Comparison of ENCODE assay signal across 20 mouse cellular contexts in the genomic region with DNA sequence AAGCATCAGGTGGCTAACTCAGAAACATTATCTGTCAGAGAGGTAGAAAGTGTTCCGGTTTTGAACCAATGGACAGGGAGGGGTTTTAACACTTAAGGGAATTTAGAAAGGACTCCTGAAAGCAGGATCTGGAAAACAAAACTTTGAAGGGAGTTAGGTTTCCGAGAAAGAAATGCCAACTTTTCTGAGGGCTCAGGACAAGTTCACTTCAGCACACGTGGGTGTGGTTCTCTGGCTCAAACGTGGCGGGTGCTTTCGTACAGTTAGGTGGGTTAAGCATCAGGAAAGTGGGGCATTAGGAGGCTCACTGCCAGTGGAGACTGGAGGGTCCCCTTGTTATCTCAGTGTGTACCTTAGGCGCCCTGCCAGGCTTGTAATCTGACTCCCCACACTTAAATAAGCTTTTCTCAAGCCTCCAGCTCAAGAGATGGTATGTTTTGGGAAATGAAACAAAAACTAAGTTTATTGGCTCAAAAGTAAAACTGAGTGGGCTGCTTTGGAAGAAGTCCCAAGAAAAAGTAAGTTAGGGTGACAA. TPM values are rescaled to one million over a fixed set of nuclear protein-coding genes. Genes with fewer than 3 reads are reported as not detected.
A peak's percentile ranks its signal among the peaks of the same experiment; 100 is the strongest.
DNase-seq lines count a peak whose midpoint lies in the region; ATAC-seq and TF ChIP-seq lines count a peak whose summit lies in the region.
"Had no signal": no experiment of that assay in that cellular context is flagged by ENCODE, and none has a peak within 500 bp of the region (broad histone marks: within the 10 kb centered on the region; RNA-seq: fewer than 3 reads in every experiment).

No protein-coding gene starts in this region.

- DNase-seq in forebrain, postnatal 0 days: no peak
- no peak for DNase-seq in kidney, postnatal 10 days
- DNase-seq in midbrain, embryonic 14.5 days: no peak
- DNase-seq in gastrocnemius, postnatal 25 days: no peak
- no peak for DNase-seq in adipocyte (ENCODE audit: low spot score)
- DNase-seq: adrenal gland, postnatal 36 days; gastrocnemius, postnatal 10 days; kidney, adult 9 months; right cerebral cortex, postnatal 14 days had no signal

- H3K27me3 ChIP-seq in forebrain, embryonic 12.5 days: peaks cover 80% of the 10 kb centered on the region
- peaks cover 20% of the 10 kb centered on the region for H3K27me3 ChIP-seq in forebrain, postnatal 0 days (ENCODE audit: insufficient read depth, low read length)
- peaks cover 38% of the 10 kb centered on the region for H3K27me3 ChIP-seq in kidney, embryonic 16.5 days (ENCODE audit: insufficient read depth, low read length)
- peaks cover 77% of the 10 kb centered on the region for H3K27me3 ChIP-seq in midbrain, embryonic 12.5 days
- peaks cover 67% of the 10 kb centered on the region for H3K27me3 ChIP-seq in midbrain, embryonic 14.5 days (ENCODE audit: control insufficient read depth, insufficient read depth, low read length)

- no peak for ATAC-seq in forebrain, embryonic 12.5 days (ENCODE audit: low FRiP score)
- no peak for ATAC-seq in forebrain, postnatal 0 days
- ATAC-seq in kidney, embryonic 16.5 days (ENCODE audit: low FRiP score, low TSS enrichment): no peak
- no peak for ATAC-seq in midbrain, embryonic 12.5 days (ENCODE audit: low FRiP score, low read depth)
- ATAC-seq in midbrain, embryonic 14.5 days (ENCODE audit: low FRiP score, low TSS enrichment): no peak

- no peaks in the 10 kb centered on the region for H3K9me3 ChIP-seq in forebrain, embryonic 12.5 days
- H3K9me3 ChIP-seq in forebrain, postnatal 0 days (ENCODE audit: low read length): no peaks in the 10 kb centered on the region
- H3K9me3 ChIP-seq in kidney, embryonic 16.5 days (ENCODE audit: low read length): no peaks in the 10 kb centered on the region
- no peaks in the 10 kb centered on the region for H3K9me3 ChIP-seq in midbrain, embryonic 12.5 days
- no peaks in the 10 kb centered on the region for H3K9me3 ChIP-seq in midbrain, embryonic 14.5 days (ENCODE audit: control insufficient read depth, low read length)
- H3K9me3 ChIP-seq: hindbrain, embryonic 15.5 days had no signal

- H3K4me3 ChIP-seq in forebrain, embryonic 12.5 days (replicated peaks): no peak overlapping the region
- H3K4me3 ChIP-seq in forebrain, postnatal 0 days (ENCODE audit: low read depth, low read length): no peak overlapping the region
- H3K4me3 ChIP-seq in kidney, embryonic 16.5 days (ENCODE audit: low read length): peak overlapping the region; percentile 18
- no peak overlapping the region for H3K4me3 ChIP-seq in midbrain, embryonic 12.5 days
- no peak overlapping the region for H3K4me3 ChIP-seq in midbrain, embryonic 14.5 days (replicated peaks; ENCODE audit: low read depth, low read length)
- H3K4me3 ChIP-seq: hindbrain, embryonic 15.5 days had no signal

- H3K4me1 ChIP-seq in forebrain, embryonic 12.5 days: peaks cover 13% of the 10 kb centered on the region
- H3K4me1 ChIP-seq in forebrain, postnatal 0 days (ENCODE audit: insufficient read depth): no peaks in the 10 kb centered on the region
- H3K4me1 ChIP-seq in kidney, embryonic 16.5 days (ENCODE audit: insufficient read depth, low read length): peaks cover 11% of the 10 kb centered on the region; the same call in 1 of the 2 replicates
- H3K4me1 ChIP-seq in midbrain, embryonic 12.5 days: peaks cover 11% of the 10 kb centered on the region
- H3K4me1 ChIP-seq in midbrain, embryonic 14.5 days (ENCODE audit: control insufficient read depth, insufficient read depth, low read length): no peaks in the 10 kb centered on the region

- no peak overlapping the region for H3K27ac ChIP-seq in forebrain, embryonic 12.5 days
- H3K27ac ChIP-seq in forebrain, postnatal 0 days (ENCODE audit: low read depth, low read length): no peak overlapping the region
- H3K27ac ChIP-seq in kidney, embryonic 16.5 days (ENCODE audit: low read length): no peak overlapping the region
- H3K27ac ChIP-seq in midbrain, embryonic 12.5 days (replicated peaks): no peak overlapping the region
- H3K27ac ChIP-seq in midbrain, embryonic 14.5 days (replicated peaks; ENCODE audit: low read depth, low read length): no peak overlapping the region
- H3K27ac ChIP-seq: hindbrain, embryonic 15.5 days; macrophage had no signal

- 7% methylated on average over 7 of the region's 7 CpGs for WGBS in forebrain, embryonic 12.5 days
- WGBS in forebrain, postnatal 0 days: 10% methylated on average over 7 of the region's 7 CpGs
- 2% methylated on average over 7 of the region's 7 CpGs for WGBS in kidney, embryonic 16.5 days
- 8% methylated on average over 7 of the region's 7 CpGs for WGBS in midbrain, embryonic 12.5 days
- 14% methylated on average over 7 of the region's 7 CpGs for WGBS in midbrain, embryonic 14.5 days

- no peak overlapping the region for H3K9ac ChIP-seq in forebrain, embryonic 12.5 days
- H3K9ac ChIP-seq in forebrain, postnatal 0 days: no peak overlapping the region
- no peak overlapping the region for H3K9ac ChIP-seq in kidney, embryonic 16.5 days (replicated peaks; ENCODE audit: low read length)
- no peak overlapping the region for H3K9ac ChIP-seq in midbrain, embryonic 12.5 days (replicated peaks)
- H3K9ac ChIP-seq in midbrain, embryonic 14.5 days (replicated peaks; ENCODE audit: low read length): no peak overlapping the region
- H3K9ac ChIP-seq: hindbrain, embryonic 15.5 days had no signal

- TF ChIP-seq CTCF in forebrain, postnatal 0 days (IDR thresholded peaks at IDR 0.05; ENCODE audit: low read depth): no peak

- H3K4me2 ChIP-seq in forebrain, embryonic 12.5 days: peak overlapping the region; percentile 38; the same call in 1 of the 2 replicates
- no peak overlapping the region for H3K4me2 ChIP-seq in forebrain, postnatal 0 days (ENCODE audit: low read depth)
- peak overlapping the region; percentile 34; the same call in 1 of the 2 replicates for H3K4me2 ChIP-seq in kidney, embryonic 16.5 days (replicated peaks; ENCODE audit: low read depth, low read length)
- H3K4me2 ChIP-seq in midbrain, embryonic 12.5 days (replicated peaks): peak overlapping the region; percentile 18; the same call in 1 of the 2 replicates
- H3K4me2 ChIP-seq in midbrain, embryonic 14.5 days (ENCODE audit: low read length): no peak overlapping the region
- H3K4me2 ChIP-seq: hindbrain, embryonic 15.5 days had no signal

- no peaks in the 10 kb centered on the region for H3K36me3 ChIP-seq in forebrain, embryonic 12.5 days (replicated peaks)
- no peaks in the 10 kb centered on the region for H3K36me3 ChIP-seq in forebrain, postnatal 0 days (ENCODE audit: insufficient read depth)
- H3K36me3 ChIP-seq in kidney, embryonic 16.5 days (ENCODE audit: insufficient read depth, low read length): no peaks in the 10 kb centered on the region
- H3K36me3 ChIP-seq in midbrain, embryonic 12.5 days: no peaks in the 10 kb centered on the region
- H3K36me3 ChIP-seq in midbrain, embryonic 14.5 days (ENCODE audit: control insufficient read depth, insufficient read depth, low read length): no peaks in the 10 kb centered on the region
- H3K36me3 ChIP-seq: G1E; hindbrain, embryonic 15.5 days had no signal

RNA-seq across cellular contexts. Expression of a gene that starts 25.9 kb away (rescaled TPM):
- polyA plus RNA-seq in forebrain, embryonic 12.5 days (2016; fragmentation: Nextera tagmentation; extraction: Ambion mirVana): 28.6 and 35.3 TPM in 2 replicates
- 0.08 and 0.33 TPM in 2 replicates for total RNA-seq in forebrain, postnatal 0 days (2014; rRNA removed)
- 0.15 and 0.61 TPM in 2 replicates for polyA plus RNA-seq in forebrain, postnatal 0 days (2015; fragmentation: Nextera tagmentation; extraction: Ambion mirVana)
- not detected in 2 replicates for polyA plus RNA-seq in kidney, embryonic 16.5 days (2015; fragmentation: Nextera tagmentation; extraction: Ambion mirVana)
- polyA plus RNA-seq in midbrain, embryonic 12.5 days (2016; fragmentation: Nextera tagmentation; extraction: Ambion mirVana): 176 and 184 TPM in 2 replicates
- polyA plus RNA-seq in midbrain, embryonic 14.5 days (2014; fragmentation: Nextera tagmentation; extraction: Ambion mirVana): 14.0 and 52.8 TPM in 2 replicates
- total RNA-seq in gastrocnemius, postnatal 25 days (2021): not detected
- total RNA-seq: adrenal gland, postnatal 36 days; common myeloid progenitor, adult 5-6 weeks; layer of hippocampus, postnatal 14 days; left cerebral cortex, postnatal 36 days; neutrophil, adult 5-6 weeks had no signal
- polyA plus RNA-seq: G1E; macrophage; thymus, postnatal 0 days had no signal

Comparison
In these comparisons a context has a peak if more than half of its experiments do, and no peak if none do; other contexts are left out.
1. H3K4me2 ChIP-seq: peak in forebrain, embryonic 12.5 days (single experiment), kidney, embryonic 16.5 days (single experiment) and midbrain, embryonic 12.5 days (single experiment); none in forebrain, postnatal 0 days (single experiment) and midbrain, embryonic 14.5 days (single experiment).